Mouse (Mus musculus): Measurements from ENCODE around the gene Agmo.
A peak's percentile ranks its signal among the peaks of the same experiment; 100 is the strongest.

- TF ChIP-seq CTCF (IDR thresholded peaks at IDR 0.05) = 0 out of 2 replicates have a peak, but pooled peaks have one; percentile 15
- TF ChIP-seq POLR2A (IDR thresholded peaks at IDR 0.05; ENCODE audit: insufficient read depth, low read depth, low read length) = peak; percentile 30; the same call in 1 of the 2 replicates
Observed at GRCm38 (mm10) chr12:37268636-37269152, 27.3 kb downstream of the Agmo start.

Data from heart, adult 2 months (tissue).